Mouse (Mus musculus): ENCODE results near the gene Tgif2.

DNA sequence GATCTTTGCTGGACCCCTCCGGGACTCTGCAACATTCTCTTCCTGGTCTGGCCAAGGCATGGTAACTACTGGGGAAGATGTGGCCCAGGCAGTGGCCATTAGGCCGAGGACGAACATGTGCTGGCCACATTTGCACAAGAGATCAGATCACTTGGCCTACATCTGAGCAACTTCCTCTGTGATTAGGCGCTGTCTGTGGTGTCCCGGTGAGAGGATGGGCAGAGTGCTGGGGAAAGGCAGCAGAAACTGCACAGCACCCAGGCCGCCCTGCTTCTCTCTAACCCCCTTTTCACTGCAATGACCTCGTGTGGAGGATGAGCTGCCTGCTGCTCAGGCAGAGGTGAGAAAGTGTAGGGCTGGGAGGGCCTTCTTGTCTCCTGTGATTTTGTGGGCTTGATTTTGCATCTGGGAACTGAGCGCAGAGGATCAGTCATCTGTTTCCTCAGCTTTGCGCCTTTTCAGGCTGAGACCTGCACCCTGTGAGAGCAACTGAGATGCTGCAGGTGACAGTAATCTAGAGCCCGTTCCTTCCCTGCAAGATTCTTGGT, 46.4 kb downstream of the Tgif2 start:
- TF ChIP-seq FLI1 (IDR thresholded peaks at IDR 0.05; ENCODE audit: low read length) (no peak), GATA1 (IDR thresholded peaks at IDR 0.05; ENCODE audit: borderline replicate concordance, low read length) (no peak)
